Mouse (Mus musculus): ENCODE measurements around the gene Kif13a.
A peak's percentile ranks its signal among the peaks of the same experiment; 100 is the strongest.

Kif13a gene

DNA sequence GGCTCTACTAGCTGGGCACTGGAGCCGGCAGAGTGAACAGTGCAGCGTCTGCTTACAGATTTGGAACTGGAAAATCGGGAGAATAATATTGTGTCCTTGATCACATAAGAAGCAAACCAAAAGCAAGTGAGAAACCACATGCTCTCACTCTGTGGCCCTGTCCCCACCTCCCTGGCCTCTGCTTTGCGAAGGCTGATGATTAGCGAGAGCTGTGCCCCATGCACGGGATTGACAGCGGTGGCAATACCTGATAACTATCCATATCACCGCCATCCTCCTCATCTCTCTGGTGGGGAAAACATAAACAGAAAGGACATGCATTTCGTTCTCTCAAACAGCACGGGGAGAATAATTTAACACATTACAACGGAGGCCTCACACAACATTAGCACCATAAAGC lies 149.3 kb downstream of the Kif13a start:
- no peak for DNase-seq (ENCODE audit: low read depth, low spot score)

DNA sequence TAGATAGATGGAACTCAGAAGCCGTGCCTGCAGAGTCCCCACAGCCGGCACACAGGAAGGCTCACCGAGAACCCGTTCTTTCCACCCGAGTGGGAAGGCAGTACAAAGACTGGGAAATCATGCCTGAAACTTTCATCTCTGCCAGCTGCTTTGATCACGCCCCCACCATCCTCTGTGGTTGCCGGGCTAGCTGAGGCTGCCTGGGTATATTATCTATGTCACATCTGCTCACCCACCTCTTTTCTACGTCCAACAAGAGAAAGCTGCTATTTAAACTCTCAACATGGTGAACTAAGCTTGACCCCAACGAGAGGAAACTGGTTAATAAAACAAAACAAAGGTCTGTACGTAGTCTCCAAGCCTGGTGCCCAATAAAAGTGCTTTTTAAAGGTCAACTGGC lies 149.8 kb downstream of the Kif13a start:
- no peak for DNase-seq (ENCODE audit: low read depth, low spot score)

DNA sequence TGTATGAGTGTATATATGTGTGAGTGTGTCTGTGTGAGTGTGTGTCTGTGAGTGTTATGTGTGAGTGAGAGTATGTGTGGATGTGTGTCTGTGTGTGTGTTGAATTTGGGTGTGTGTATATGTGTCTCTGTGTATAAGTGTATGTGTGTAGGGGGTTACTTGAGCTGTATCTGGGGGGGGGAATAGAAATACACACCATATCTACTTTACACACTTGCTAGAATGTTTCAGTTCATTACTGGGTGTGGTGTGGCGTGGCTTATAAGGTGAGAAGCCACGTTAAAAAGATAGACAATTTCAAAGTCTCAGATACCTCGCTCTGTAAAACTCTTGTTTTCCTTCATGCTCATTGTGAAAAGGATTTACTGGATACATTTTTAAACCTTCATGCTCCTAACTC lies 152.2 kb downstream of the Kif13a start:
- no peak for DNase-seq (ENCODE audit: low read depth, low spot score)

DNA sequence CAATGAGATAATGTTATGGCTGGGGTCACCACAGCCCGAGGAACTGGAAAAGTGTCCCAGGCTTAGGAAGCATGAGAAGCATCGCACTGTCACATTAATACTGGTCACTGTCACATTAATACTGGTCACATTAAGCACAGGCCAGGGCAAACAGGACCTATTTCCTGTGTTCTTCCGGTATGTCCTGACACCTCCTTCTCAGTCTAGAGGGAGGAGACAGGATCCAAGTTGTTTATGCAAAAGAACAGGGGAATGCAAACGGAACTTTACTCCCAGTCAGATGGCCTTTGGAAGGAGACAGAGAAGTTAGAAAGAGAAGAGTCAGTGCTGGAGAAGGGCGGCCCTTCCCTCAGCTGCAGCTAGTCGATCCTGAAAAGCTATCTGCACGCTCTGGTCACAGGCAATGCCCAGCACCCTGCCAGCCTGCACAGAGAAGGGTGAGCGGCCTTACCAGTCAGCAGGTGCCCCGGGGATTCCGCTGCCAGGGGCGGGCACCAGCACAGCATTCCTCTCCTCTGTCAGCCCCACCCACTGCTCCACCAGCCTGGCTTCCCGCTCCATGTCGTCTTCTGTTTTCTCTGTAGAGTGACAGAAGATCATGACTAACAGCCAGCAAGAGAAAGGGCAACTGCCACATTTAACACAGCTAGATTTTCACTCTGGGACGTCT lies 152.9 kb downstream of the Kif13a start:
- DNase-seq (ENCODE audit: low read depth, low spot score) = no peak

DNA sequence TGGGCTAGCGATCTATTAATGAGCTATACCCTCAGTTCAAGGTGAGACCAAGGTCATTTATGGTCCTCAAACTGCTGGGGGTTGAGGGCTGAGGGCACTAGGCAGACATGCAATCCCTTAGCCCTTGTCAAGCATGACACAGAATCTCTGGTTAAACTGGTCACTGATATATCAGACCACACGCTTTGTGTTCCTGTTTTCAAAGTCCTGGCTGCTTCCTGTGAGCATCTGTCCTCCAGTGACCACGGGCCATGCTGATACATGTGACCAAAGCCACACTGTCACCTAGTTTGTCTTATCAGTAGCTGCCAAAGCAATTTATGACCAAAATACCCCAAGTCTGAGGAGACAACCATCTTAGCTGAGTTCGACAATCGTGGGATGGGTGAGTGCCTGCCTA lies 154.7 kb downstream of the Kif13a start:
- DNase-seq (ENCODE audit: low read depth, low spot score) = no peak

DNA sequence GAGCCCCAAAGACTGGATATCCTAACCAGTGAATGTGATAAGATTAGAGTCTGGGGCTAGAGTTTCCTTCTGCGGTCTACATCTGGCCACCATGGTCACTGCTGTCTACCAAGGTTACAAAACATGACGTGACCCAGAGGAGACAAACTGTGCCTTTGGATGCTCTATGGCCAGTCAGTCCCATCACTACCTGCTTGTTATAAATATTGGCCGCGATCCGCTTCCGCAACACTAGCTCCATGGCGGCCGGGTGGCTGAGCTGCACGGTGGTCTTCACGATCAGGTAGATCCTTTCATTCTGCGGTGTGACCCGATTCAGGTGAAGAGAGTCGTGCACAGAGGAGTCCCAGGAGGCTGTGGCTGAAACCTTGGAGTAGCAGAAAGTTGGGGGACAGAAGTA lies 157.1 kb downstream of the Kif13a start:
- no peak for DNase-seq (ENCODE audit: low read depth, low spot score)

DNA sequence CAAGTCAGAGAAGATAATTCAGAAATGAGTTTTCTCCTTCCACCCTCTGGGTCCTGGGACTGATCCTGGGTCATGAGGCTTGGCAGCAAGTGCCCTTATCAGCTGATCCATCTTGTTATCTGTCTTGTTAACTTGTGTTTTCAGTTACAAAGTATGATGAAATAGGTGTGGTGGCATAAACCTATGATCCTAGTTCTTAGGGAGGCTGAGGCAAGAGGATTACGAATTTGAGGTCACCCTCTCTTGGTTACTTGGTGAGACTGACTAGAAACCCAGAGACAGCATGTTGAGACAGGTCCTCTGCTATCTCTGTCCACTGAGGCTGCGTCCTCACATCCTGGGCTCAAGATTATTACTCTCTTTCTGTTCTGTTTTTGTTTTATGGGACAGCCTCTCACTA lies 164.3 kb downstream of the Kif13a start:
- no peak for DNase-seq (ENCODE audit: low read depth, low spot score)

DNA sequence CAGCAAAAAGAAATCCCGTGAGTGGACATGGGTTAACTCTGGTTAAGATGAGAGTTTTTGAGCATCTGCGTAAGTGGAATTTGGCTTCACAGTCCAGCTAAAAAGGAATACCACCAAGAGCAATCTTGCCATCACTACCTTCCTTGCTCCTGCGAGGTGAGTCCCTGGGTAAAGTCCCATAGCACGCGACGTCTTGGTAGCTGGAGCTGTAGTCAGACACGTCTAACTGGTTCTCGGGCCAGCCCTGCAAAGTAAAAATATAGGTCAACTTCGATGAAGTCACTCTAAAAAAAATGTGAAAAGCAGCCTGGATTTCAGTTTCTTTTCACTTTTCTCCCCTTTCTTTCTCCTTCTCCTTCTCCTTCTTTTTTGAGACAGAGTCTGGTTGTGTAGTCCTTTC lies 166.5 kb downstream of the Kif13a start:
- no peak for DNase-seq (ENCODE audit: low read depth, low spot score)

DNA sequence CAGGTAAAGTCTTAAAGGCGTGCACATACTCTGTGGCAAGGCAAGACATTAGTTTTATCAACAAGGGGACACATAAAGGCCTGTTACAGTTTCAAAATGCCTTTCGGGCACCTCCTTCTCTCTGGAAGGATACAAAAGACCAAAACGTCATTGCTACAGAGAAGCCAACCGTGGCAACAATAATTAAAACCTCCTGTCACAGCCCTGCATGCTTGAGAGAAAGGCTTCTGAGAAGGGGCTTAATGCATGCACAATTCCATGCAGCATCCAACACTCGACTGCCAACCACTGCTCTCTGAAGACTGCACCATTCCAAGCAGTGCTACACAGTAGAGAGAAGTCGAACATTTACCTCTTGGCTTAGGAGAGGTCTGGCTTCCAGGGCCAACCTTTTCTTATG lies 168.7 kb downstream of the Kif13a start:
- no peak for DNase-seq (ENCODE audit: low read depth, low spot score)

DNA sequence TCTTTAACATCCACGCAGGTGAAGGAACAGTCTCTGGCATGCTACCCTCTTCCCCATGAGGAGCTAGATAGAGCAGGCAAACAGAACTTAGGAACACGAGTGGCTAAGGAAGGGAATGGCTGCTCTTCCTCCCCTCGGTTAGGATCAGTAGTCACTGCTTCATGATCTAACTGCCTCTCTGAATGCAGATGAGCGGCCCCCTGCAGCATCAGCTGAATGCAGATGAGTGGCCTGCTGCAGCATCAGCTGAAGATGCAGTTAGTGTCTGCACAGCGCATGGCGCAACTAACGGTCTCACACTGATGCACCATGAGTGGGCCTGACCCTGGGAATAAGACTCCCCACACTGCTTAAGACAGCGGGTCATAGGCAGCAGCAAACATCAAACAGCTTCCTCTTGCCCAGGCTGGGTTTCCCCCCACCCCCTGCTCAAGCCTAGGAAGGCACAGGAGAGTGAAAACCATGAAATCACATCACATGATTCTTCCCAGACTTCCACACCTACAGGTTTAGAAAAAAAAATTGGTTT lies 170.3 kb downstream of the Kif13a start:
- DNase-seq (ENCODE audit: low read depth, low spot score) = no peak

DNA sequence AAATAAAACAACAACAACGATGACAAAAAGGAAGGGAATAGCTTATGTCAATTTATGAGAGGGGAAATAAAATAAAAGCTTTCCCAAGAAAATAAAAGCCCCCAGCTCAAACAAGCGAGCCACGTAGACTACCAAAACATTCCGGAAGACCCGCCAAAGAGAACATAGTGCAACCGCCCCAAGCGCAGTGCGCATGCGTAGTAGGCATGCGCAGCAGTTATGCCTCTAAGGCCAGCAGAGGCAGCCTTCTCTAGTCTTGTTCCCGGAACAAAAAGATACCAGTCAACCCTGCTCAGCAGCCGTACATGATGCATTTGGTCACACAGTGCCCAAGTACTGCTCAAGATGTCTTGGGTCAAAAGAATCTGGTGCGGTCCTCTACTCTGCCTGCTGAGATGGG lies 171.0 kb downstream of the Kif13a start:
- DNase-seq (ENCODE audit: low read depth, low spot score) = no peak

DNA sequence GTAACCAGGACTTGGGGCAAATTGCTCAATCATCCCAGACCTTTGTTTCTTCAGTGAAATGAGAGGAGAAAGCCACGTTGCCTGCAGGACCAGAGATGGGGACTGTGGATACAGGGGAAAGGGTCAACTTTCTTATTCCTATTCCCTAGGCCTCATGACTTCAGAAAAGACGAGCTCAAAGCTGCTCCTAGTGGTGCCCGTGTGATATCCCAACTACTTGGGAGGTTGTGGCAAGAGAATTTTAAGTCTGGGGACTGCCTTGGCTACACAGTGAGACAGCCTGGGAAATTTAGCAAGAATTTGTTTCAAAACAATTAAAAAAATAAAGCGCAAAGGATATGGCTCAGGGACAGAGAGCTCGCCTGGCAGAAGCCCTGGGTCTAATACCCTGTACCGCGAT lies 171.7 kb downstream of the Kif13a start:
- no peak for DNase-seq (ENCODE audit: low read depth, low spot score)

DNA sequence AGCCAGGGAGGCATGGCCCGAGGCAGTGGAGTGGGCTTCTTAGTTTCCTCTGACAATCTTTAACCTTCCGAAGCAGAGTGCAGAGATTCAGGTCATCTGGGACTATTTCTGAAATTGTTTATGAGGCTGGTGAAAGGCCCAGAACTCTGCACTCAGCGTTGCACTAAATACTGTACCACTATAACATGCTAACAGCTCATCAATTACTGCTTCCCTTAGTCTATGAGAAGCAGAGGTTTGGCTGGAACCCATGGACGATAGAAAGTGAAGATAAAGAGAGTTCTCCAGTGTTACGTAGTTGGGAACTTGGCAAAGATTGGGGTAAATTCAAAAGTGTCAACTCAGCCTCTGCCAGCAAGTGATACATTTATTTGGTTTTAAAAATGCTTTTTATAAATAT lies 176.4 kb downstream of the Kif13a start:
- DNase-seq (ENCODE audit: low read depth, low spot score) = no peak

DNA sequence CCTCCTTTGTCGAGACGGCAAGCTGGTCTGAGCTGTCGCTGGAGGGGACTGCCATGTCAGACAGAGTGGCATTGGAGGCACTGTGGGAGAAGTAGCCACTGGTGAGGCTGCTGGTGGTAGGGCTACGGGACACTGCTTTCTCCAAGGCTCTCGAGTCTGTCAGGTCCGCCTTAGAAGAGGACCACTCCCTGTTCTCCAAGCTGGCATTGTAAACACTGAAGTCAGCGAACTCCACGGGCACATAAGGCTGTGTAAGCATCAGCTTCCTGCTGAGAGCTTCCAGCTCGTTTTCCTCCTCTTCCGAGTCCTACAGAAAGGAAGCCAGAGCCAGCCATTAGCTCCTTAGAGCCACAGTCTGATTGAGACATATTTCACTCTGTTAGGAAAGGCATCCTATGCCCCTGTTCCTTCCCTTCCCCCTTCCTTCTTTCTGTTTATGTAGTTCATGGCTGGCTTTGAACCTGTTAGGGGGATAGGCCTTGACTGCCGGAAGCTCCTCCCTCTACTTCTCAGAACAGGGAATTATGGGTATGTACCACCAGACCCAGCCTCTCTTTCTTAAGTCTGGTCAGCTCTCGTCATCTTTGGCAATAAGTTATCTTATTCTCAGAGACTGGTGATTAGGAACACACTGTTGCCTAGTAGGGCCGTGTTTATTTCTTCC lies 177.0 kb downstream of the Kif13a start:
- DNase-seq (ENCODE audit: low read depth, low spot score) = no peak

DNA sequence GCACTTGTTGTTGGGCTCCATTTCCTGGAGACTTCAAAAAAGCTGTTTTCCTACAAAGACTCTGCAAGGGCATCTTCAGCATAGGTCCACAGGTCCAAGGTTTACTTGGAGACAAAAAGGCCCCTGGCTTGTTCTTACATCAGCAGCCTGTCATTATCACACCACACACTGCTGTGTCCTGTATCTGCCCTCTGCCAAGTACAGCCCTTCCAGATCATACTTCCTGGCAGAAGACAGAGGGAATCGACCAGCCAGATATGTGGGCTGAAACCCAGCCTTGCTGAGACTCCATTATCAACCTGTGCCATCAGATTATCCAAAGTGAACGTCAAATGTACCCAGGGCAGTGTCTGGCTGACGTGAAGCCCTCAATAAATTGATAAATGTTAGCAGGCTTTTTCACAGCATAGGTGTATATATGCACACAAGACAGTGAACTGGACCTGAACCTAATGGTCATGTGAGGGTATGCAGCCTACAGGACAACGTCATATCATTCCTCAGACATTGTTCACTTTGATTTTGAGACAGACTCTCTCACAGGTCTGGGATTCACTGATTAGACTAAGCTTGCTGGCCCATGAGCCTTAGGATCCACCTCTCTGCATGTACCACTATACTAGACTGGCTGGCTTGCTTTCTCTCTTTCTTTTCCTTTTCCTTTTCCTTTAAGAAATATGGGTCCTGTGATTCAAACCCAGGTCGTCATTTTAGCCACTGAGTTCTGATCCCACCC lies 181.4 kb downstream of the Kif13a start:
- no peak for DNase-seq (ENCODE audit: low read depth, low spot score)

DNA sequence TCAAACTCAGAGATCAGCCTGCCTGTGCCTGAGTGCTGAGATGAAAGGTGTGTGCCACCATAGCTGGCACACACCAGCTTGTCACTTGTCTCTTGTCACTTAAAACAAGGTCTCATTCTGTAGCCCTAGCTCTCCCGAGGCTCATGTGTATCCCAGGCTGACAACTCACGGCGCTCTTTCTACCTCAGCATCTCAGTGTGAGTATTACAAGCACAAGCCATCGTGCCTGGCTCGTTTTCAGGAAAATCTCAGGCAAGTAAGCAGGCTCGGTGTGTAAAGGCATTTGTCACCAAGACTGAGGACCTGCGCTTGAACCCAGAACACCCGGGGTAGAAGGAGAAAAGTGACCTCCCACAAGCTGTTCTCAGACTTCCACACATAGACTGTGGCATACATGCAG lies 185.8 kb downstream of the Kif13a start:
- no peak for DNase-seq (ENCODE audit: low read depth, low spot score)

DNA sequence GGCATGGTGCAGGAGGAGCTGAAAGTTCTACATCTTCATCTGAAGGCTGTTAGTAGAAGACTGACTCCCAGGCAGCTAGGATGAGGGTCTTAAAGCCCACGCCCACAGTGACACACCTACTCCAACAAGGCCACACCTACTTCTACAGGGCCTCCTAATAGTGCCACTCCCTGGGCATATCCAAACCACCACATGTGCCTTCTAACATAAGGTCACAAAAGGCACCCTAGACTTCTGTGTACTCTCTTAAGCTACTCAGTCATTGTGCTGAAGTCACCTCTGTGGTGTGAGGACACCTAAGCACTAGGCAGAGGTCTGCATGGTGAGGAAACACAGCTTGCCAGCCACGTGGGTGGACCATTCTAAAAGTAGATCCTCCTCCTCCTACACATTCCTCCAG lies 187.3 kb downstream of the Kif13a start:
- DNase-seq (ENCODE audit: low read depth, low spot score) = no peak

DNA sequence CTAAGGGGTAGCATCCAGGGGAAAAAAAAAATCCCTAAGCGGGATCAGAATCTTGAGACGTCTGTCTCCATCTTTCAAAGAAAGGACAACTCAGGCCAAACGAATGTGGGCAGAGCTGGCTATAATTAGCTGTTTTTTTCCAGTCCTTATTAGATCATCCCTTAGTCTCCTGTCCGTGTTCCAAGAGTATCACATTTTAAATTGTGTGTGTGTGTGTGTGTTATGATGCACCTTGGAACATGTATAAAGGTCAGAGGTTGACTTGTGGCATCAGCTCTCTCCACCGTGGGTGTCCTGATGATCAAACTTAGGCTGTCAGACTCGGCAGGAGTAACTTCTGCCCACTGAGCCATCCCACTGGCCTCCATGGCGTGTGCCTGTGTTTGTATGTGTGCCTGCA lies 190.2 kb downstream of the Kif13a start:
- DNase-seq (ENCODE audit: low read depth, low spot score) = no peak

DNA sequence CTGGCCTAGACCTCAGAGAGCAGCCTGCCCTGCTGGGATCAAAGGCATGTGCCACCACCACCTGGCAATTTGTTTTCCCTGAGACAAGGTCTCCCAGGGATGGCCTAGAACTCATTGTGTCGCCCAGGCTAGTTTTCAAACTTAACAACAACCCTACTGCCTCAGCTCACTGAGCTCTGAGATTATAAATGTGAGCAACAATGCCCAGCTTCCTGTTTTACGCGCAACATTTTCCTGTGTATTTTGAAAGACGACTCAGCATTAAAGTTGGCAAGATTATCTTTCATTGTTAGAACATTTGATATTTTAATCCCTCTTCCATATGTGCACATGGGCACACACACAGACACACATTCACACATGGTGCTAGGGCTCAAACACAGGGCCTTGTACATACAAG lies 192.2 kb downstream of the Kif13a start:
- no peak for DNase-seq (ENCODE audit: low read depth, low spot score)

DNA sequence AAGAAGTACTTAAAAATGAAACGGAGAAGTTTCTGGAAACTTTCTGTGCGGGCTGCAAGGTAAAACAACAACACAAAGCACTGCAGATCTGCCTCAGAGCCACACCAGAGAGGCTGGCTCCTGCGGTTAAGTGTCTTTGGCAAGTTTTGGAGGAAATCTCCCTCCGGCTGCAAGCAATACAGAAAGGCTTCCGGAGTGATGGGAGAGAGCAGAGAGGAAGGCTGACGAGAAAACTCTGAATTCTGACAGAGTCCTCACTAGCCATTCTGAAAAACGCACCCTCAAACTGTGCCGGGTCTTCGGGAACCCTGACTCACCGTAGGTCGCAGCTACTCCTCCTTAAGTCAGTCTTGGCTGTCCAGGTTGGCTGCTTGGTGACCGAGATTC lies 193.2 kb downstream of the Kif13a start:
- DNase-seq (ENCODE audit: low read depth, low spot score) = no peak

DNA sequence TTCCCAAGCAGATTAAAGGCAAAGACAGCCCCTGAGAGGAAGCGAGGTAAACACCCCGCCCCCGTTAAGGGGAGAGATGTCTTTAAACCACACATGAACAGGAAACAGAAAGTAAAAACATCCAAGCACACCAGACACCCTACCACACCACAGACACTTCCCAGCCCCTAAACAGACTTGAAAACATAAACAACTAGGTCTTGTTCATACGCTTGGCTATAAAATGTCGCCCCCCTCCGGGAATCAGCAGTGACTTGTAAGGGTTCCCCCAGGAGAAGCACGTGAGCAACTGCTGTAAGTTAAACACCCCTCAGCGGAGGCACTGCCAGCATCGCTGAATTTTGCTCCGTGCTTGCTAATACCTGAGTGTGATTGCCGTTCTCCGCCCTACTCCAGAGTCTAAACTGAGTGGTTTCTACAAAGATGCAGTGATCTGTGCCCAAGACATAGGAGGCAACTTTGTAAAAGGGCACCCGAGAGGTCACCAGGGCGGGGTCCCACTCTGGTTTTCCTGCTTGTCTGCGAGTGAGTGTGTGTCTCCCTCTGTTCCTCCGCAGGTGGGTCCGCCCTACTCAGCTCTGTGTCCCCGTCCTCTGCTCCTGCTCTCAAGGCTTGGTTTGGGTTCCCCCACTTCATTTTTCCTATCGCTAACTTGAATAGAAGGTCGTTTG lies 193.7 kb downstream of the Kif13a start:
- DNase-seq (ENCODE audit: low read depth, low spot score) = peak; percentile 88

DNA sequence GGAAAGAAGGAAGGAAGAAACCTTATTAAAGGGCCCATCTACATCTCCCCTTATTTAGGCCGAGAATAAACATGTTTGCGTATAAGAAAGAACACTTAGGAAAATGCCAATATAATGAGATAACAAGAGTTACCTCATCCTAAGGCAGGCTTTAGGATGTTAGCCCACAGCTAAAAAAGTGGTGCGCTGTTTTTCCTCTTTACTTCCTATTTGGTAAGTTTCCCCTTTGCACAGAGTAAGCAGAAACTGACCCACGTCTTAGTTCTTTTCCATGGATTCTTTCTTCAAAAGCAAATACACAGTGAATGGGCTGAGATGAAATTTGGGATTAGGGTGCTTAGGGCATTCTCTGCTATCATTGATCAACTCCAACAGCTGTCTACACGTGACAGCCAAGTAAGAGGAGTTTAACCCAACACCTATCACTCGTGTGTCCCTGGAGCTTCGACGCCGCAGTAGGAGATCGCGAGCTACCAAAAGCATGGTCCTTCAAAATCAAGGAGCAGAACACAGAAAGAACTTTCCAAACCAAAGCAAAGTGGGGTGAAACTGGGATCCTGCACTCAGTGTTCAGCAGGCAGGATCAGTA lies 194.4 kb downstream of the Kif13a start:
- DNase-seq (ENCODE audit: low read depth, low spot score) = no peak

Data from A20 (cell line).